Mouse (Mus musculus): ENCODE results near the gene Rad9b. TPM values are rescaled to one million over a fixed set of nuclear protein-coding genes. Genes with fewer than 3 reads are reported as not detected.
A peak's percentile ranks its signal among the peaks of the same experiment; 100 is the strongest.

The Rad9b gene
- total RNA-seq, 2 experiments from 2014 or later, result 2.8 to 3.4 TPM

DNA sequence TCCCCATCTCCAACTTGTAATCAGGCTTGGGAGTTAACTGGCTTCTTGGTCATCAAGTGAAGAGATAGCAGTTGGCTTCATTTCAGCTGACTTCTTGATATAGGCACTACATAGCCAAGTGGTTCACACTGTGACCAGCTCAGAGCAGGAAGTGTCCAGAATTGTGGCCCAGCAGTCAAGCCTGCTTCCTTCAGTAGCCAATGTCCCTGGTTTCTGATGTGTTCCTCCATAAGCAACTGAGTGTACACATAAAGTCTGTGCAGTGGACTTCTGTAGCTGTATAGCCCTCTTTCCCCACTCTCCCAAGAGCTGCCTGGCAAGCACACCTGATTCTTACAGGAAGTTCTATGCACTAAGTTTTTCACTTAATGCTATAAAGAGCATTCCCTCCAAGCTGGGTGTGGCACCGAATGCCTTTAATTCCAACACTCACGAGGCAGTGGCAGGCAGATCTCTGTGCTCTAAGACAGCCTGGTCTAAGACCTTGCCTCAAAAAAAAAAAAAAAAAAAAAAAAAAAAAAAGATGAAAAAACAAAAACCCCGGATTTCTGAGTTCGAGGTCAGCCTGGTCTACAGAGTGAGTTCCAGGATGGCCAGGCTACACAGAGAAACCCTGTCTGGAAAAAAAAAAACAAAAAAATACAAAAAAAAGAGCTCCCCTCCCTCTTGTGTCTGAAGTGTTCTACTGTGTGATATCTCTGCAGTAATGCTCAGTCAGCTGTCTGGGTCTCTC is 23.2 kb upstream of the Rad9b start:
- no peak for DNase-seq (ENCODE audit: low spot score in 2 of 2)
- intact Hi-C loops (cut with DNase I), result no loop called here

DNA sequence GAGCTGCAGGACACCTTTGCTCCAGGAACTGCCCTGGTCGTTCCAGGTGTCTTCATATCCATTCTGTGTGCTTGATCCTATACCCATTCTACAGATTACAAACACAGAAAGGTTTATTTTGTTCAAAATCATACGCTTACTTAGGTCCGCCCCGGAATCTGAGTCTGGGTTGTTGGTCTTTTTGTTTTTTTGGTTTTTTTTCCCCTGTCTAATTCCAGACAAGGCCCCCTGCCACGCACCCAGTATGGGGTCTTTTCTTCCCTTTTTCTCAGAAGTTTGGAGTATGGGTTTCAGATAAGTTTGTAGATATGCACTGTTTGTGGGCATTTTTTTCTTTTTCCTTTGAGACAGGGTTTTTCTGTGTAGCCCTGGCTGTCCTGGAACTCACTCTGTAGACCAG is 18.8 kb upstream of the Rad9b start:
- intact Hi-C loops (cut with DNase I), result loop anchor here (1.0 kb wide), 1 partner anchor 19 kb away; the partner anchor contains the start of genes Rad9b and Vps29
- no peak for DNase-seq (ENCODE audit: low spot score in 2 of 2)

DNA sequence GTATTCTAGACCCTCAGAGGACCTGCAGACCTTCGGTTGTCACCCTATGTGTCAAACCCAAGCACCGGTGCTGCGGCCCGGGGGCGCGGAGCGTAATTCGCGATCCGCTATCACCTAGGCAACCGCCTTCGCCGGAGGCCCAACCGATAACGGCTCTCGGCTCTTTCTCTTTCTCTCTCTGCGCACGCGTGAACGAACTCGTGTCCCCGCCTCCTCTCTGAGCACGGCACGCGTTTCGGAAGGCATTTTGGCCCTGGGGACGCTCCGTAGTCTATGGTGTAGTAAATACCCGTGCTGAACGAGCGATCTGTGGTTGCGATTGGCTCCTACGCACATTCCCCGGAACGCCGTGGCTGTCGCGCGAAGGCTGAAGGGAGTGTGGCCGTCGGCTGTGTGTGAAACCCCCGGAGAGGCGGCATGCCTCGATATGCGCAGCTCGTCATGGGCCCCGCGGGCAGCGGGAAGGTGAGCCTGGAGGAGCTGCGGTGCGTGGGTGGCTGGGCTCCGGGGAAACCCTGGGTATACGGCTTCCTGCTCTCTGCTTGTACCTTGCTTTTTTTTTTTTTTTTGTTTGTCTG is 18.2 kb upstream of the Rad9b start, which contains the start of gene Fam216a:
Fam216a (minus strand) TSS at position 173 of the 578 bp plus-strand sequence.
- DNase-seq (ENCODE audit: low spot score in 2 of 2), result peak; percentile 100
- intact Hi-C loops (cut with DNase I), result loop anchor here (1.0 kb wide), 1 partner anchor 18 kb away; the partner anchor contains the start of genes Rad9b and Vps29

DNA sequence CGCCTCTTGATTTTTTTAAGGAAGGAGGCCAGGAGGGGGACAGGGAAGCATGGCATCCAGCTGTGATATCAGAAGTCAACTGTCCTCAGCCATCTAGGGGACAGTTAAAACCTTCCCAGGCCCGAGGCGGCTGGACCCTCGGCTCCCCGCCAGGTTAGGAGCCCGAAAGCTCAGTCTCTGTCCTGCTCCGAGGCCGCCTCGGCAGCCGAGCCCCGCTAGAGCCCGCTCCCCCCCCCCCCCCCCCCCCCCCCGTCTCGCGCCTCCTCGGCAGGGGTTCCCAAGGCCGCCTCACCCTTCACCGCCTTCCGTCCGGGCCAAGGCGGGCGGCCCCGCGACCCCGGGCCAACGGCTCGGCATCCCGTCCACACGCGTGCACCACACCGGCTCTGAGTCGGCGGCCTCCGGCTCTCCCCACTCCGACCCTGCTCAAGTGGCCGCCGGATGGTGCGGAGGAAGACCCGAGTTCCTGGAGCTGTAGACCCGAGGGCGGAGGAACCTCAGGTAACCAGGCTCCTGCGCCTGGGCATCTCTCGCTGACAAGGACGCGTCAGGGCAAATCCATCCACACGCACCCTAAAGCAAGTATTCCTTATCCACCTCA is 17.7 kb upstream of the Rad9b start, which contains the start of gene Gpn3:
Gpn3 (plus strand) TSS at position 286 of the 601 bp plus-strand sequence.
- intact Hi-C loops (cut with DNase I), result loop anchor here (1.0 kb wide), 1 partner anchor 17 kb away; the partner anchor contains the start of genes Rad9b and Vps29
- no peak for DNase-seq (ENCODE audit: low spot score in 2 of 2)

DNA sequence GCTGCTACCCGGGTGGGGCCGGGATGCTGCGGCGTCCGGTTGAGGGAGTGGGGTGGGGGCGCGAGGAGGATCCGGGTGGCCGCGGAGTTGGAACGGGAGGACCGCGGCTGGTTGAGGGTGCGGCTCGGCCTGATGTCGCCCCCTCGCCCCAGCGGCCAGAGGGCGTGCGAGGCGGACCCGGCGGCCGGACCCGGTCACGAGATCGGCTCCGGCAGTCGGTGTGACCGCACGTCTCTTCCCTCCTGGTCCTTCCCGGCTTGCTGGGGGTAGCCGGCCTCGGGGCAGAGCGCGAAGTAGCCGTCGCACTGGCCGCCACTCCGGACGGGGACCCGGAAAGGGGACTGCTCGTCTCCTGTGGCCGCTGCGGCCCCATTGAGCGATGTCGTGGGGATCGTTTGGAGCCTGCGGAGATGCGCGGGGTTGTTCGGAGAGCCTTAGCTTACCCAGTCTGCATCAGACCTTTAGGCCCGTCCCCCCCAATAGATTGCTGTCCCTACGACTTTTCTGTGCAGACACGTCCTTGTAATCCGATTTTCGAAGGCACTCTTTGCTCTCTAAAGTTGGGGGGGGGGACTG is 547 bp upstream of the Rad9b start:
- intact Hi-C loops (cut with DNase I), result loop anchor here (1.0 to 5.0 kb wide), 2 partner anchors 18 to 37 kb away; partner anchors contain the start of gene Fam216a
- no peak for DNase-seq (ENCODE audit: low spot score in 2 of 2)

DNA sequence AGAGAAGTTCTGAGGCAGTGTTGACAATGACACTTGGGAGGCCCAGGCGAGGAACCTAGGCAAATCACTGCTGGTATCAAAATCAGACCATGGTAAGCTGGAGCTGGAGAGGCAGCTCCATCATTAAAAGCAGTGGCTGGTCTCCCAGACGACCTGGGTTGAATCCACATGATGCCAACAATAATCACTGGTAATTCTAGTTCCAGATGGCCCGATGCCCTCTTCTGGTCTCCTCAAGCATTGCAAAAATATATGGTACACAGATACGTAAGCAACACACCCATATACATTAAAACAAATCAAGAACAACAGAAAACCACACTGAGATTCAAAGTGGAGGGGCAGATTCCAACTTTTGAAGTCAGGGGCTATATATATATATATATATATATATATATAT is 8.3 kb downstream of the Rad9b start:
- no peak for DNase-seq (ENCODE audit: low spot score in 2 of 2)
- intact Hi-C loops (cut with DNase I), result loop anchor here (2.0 kb wide), 1 partner anchor 217 kb away; no protein-coding TSS in a partner anchor

DNA sequence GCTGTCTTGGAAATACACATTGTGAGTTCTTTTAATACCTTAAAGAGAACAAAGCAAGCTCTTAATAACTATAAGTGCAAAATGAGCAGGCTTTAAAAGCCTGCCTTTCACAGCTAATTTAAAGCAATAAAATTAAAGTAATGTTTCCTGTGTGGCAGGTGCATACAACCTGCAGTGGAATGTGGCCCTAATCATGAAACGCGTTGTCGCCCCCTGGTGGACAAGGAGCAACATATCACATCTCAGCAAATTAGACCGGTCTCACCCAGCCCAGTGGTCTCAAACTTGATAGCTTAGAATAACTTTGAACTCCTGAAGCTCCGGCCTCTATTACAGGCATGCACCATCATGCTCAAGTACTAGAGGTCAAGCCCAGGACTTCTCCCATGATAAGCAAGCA is 9.8 kb downstream of the Rad9b start:
- intact Hi-C loops (cut with DNase I), result loop anchor here (1.0 to 2.0 kb wide), 2 partner anchors 76 to 215 kb away; no protein-coding TSS in a partner anchor
- peak; percentile 61 to 79 for DNase-seq (ENCODE audit: low spot score in 2 of 2)

DNA sequence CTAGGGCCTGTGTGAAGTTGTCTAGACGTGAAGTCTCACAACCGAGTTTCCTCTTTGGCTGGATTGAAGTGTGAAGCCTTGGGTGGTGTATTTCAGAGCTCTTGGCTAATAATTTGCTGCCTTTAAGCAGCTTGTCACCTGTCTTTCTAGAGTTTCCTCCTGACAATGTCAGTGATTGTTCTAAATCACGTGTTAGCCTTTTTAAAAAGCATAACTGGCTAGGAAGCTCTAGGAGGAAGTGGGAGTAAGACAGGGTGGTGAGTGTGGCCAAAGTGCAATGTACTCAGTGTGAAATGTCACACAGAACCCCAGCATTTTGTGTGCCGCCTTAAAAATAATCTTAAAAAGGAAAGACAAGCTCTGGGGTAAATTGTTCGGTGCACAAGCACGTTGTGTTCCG is 10.3 kb downstream of the Rad9b start:
- DNase-seq (ENCODE audit: low spot score in 2 of 2), result no peak
- intact Hi-C loops (cut with DNase I), result loop anchor here (1.0 to 2.0 kb wide), 2 partner anchors 75 to 215 kb away; no protein-coding TSS in a partner anchor

DNA sequence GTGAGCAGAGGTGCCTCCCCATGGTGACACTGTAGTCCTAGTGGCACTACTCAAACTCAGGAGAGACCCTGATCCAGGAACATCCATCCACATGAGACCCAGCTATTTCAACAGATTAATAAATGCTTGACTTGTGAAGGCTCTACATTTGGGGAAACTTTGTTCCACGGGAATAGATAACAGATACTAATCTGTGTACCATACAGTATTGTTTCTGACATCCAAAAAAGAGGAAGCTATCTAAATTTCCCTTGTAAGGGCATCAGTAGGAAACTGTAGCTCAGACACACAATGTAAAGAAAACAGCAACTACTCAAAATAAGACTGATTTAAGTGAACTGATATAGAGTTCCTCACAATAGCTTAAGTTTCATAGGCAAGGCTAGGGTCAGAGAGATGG is 11.2 kb downstream of the Rad9b start:
- intact Hi-C loops (cut with DNase I), result no loop called here
- DNase-seq (ENCODE audit: low spot score in 2 of 2), result no peak

DNA sequence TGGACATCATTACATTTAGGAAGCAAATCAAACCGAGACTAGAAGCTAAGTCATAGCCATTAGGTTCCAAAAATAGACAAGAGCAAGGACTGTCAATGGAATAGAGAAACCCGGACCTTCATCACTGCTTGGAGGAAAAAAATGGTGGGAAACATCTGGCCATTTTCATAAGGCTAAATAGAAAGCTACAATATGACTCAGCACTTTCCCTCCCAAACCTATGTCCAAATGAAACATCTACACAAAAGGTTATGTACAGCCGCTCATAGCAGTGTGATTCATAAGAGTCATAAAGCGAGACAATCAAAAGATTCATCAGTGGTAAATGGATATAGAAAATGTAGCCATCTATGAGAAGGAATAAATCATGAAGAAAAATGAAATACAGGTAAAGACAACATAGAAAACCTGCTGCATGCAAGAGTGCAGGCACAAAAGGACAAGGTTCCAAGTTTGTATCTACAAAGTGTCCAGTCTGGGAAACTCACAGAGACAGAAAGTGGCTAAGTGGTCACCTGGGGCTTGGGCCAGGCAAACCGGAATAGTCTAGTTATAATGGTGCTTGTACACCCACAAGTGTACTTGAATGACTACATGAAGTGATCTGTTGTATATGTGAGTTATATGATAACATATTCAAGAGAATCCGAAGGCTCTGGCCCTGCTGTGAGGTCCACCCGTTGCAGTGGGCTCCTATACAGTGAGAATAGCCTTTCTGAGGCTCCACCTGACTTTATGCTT is 17.3 kb downstream of the Rad9b start:
- intact Hi-C loops (cut with DNase I), result no loop called here
- DNase-seq (ENCODE audit: low spot score in 2 of 2), result no peak

DNA sequence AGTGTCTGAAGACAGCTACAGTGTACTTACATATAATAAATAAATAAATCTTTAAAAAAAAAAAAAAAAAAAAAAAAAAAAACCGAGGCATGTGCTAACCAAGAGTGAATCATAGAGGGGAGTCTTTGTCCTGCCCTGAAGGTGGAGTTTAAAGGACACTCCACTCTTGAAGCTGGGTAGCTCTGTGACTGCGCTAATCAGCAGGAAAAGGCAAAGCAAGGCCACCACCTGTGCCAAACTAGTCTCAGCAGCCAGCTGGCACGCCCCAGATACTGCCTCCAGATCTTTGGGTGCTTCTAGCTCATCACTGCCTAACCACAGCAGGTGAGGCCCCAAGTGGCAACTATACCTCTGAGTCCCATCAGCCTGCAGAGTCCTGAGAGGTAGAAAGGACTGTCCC is 19.4 kb downstream of the Rad9b start:
- intact Hi-C loops (cut with DNase I), result no loop called here
- DNase-seq (ENCODE audit: low spot score in 2 of 2), result no peak

DNA sequence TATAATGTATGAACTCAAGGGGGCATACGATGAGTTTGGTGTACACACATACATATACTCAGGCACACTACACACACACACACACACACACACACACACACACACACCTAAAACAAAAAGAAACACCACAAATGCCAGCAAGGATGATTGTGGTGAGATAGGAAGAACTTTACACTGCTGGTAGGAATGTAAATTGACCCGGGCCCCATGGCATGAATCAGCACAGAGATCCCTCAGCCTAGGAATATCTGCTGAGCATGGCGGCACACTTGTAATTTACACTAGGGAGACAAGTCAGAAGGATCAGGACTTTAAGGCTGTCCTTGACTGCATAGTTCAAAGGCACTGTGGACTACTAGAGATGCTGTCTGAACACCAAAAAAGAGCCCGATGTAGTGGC is 23.8 kb downstream of the Rad9b start:
- intact Hi-C loops (cut with DNase I), result no loop called here

DNA sequence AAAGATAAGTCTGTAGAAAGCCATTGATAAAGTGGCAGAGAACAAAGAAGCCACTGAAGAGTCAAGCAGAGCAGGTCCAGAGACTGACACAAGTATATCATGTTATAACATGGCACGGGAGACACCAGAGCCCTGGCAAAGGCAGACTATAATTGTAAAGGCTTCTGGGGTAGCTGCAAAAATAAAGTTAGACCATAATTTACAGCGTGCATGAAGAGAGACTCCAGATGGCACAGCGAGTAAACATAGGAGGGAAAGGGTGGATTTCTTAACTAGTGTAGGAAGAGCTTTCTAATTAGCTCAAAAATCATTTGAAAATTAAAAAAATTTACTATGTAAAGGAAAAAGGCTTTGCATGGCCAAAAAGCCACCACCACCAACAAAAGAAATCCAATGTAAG is 26.8 kb downstream of the Rad9b start:
- peak in 1 of 2 experiments; percentile 67 for DNase-seq (ENCODE audit: low spot score in 2 of 2)
- intact Hi-C loops (cut with DNase I), result no loop called here

More for the DNA sequence above, 23.8 kb downstream of the Rad9b start:
- no peak for DNase-seq (ENCODE audit: low spot score in 2 of 2)

DNA sequence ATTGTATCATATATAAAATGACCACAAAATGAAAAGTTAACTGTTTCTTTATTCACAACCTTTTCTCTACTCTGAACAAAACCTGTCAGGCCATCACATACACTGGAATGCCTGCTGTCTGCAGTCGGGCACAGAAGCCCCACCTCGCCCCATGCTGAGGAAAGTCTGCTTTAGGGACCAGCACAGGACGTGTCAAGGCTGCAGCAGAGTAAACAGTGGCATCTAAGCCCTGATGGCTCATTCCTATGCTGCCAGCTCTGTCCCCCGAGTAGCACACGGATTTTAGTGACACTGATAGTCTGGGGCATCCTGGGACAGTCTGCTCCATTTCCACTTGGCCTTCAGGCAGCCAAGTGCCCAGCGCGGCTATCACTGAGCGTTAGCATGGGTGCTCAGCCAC is 28.6 kb downstream of the Rad9b start:
- DNase-seq (ENCODE audit: low spot score in 2 of 2), result no peak

DNA sequence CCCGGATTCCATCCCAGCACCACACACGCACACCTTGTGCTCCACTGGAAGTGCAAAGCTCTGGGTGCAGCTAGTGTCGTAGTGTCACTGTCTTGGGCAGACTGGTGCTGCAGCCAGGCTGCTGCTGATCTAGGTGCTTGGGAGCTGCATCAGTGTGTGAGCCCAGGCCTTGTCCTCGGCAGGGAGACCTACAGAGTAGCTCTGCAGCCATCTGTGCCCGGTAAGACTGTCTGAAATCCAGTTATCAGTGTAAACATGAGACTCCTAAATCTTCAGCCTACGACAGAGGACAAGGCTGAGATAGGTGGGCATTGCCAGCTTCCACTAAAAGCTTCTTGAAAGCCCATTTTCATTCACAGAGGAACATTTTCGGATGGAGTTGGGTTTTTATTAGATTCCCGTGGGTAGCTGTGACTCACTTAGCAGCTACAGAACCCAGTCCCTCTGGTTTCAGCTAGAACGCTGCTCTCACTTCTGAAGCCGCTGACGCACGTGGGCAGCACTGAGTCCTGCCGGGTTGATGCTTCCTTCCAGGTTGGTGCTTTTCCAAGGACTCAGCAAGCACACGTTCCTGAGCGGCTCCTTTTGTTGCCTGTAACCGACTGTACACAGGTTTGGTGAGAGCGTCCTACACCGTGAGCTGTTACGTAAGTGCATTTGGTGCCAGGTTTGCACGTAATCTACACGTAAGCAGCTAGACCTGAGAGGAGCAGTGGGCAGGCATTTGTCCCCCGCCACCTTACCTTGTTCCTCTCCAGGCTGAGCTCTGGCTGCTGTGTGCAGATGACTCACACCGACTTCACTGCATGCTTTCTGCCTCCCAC is 29.2 kb downstream of the Rad9b start:
- intact Hi-C loops (cut with DNase I), result no loop called here
- peak; percentile 85 to 97 for DNase-seq (ENCODE audit: low spot score in 2 of 2)

More for the DNA sequence above, 28.6 kb downstream of the Rad9b start:
- intact Hi-C loops (cut with DNase I), result no loop called here

DNA sequence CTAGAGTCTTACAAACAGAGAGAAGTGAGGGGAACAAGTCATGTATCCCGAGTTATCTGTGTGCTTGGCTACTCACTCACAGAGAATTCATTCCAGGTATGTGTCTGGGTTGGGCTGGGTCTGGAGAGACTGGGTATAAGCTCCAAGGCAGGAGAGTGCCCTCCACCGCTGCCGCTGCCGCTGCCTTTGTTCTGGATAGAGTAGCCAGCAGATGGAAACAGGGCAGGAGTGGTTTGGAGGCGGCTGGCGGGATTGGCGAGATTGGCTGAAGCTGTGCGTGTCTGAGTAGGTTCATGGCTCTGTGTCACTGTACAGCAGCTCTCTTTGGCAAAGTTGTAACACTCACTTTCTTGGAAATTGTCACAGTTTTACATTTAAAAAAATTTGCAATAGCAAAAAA is 30.5 kb downstream of the Rad9b start:
- intact Hi-C loops (cut with DNase I), result no loop called here
- DNase-seq (ENCODE audit: low spot score in 2 of 2), result no peak

DNA sequence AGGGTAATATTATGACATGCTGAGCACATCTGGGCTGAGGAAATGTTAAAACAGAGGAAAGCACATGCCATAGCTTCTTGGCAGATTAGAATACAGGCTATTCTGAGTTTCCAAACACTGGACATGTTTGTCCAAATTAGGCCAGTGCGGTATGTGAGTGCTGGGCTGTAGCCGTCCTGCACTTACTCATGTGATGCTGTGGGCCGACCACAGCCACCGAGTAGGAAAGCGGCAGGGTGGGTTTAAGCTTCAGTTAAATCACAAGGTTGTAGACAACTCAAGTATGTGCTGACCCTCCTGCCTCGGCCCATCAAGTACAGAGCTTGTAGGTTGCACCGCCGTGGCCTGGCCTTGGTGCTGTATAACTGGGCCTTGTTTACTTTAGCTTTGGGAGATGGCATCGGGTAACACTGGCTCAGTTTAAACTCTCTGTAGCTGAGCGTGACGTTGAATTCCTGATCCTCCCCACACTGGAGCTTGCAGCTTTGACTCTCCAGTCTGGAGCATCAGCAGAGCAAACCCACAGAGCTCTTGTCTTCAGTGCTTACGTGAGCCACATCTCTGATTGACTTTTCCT is 33.7 kb downstream of the Rad9b start:
- intact Hi-C loops (cut with DNase I), result no loop called here
- DNase-seq (ENCODE audit: low spot score in 2 of 2), result no peak
